ENCODE assay signal across 9 mouse cellular contexts in the genomic region with DNA sequence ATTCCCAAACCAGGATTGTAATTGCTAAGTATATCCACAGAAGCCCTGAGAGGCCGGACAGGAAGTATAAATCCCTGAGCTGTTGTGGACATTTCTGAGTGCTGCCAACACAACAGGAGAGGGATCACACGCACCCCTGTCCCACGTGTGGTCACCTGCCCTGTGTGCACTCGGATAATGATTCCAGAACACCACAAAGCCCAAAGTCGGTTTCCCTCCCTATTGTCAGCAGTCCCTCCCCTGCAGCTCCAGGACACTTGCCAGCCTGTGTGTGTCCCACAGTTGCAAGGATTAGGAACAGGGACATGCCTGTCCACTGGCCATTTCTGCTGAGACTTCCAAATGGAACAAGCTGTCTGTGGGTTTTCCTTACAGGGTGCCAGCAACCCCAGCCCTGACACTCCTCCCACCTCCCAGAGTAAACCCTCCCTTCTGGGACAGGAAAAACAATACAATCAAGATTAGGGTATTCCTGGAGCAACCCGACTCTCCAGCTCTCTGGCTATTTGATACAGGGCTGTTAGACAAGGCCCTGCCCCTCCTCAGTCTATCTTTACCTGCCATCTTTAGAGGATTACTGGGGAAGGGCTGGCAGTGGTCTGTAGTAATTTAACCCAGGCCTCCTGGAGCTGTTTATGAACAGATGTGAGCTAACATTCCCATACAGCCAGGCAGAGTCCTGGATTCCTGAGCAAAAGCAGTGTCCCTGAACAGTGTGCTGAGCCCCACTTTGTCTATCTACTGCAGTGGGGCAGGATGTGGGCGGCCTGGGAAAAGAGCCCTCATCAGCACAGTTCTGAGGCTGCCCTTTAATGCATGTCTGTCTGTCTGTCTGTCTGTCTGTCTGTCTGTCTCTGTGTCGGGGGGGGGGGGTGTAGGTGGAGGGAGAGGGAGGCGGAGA.
A peak's percentile ranks its signal among the peaks of the same experiment; 100 is the strongest.
DNase-seq lines count a peak whose midpoint lies in the region; ATAC-seq lines count a peak whose summit lies in the region.
"Had no signal": no experiment of that assay in that cellular context is flagged by ENCODE, and none has a peak within 500 bp of the region (broad histone marks: within the 10 kb centered on the region; RNA-seq: fewer than 3 reads in every experiment).

No protein-coding gene starts in this region.

- peak; percentile 32 for DNase-seq in adrenal gland, postnatal 10 days
- no peak for DNase-seq in adrenal gland, adult 18-20 months (ENCODE audit: low spot score in 2 of 2)
- DNase-seq in forebrain, embryonic 14.5 days (ENCODE audit: low spot score): peak; percentile 37
- DNase-seq in heart, postnatal 4 days: peak; percentile 69
- peak; percentile 69 for DNase-seq in limb, embryonic 10.5 days (ENCODE audit: low spot score)
- no peak for DNase-seq in frontal cortex, postnatal 10 days (ENCODE audit: low spot score in 2 of 2)
- DNase-seq in urinary bladder, adult 18-20 months (ENCODE audit: low spot score in 2 of 2): no peak

- peak overlapping the region; percentile 61; the same call in 1 of the 2 replicates for H3K27ac ChIP-seq in forebrain, embryonic 14.5 days (ENCODE audit: low read depth, low read length)
- peak overlapping the region; percentile 82 for H3K27ac ChIP-seq in limb, embryonic 10.5 days
- no peak overlapping the region for H3K27ac ChIP-seq in midbrain, embryonic 16.5 days (ENCODE audit: low read length)

- no peaks in the 10 kb centered on the region for H3K27me3 ChIP-seq in forebrain, embryonic 14.5 days (replicated peaks; ENCODE audit: control insufficient read depth, insufficient read depth, low read length)
- H3K27me3 ChIP-seq in limb, embryonic 10.5 days (ENCODE audit: low read depth, poor library complexity, severe bottlenecking): no peaks in the 10 kb centered on the region
- no peaks in the 10 kb centered on the region for H3K27me3 ChIP-seq in midbrain, embryonic 16.5 days (ENCODE audit: control insufficient read depth, insufficient read depth, low read depth, low read length)

- H3K4me3 ChIP-seq in forebrain, embryonic 14.5 days (ENCODE audit: low read depth, low read length): no peak overlapping the region
- H3K4me3 ChIP-seq in limb, embryonic 10.5 days: 0 out of 2 replicates have a peak overlapping the region, but pooled peaks have one; percentile 8
- H3K4me3 ChIP-seq in midbrain, embryonic 16.5 days (ENCODE audit: low read depth, low read length): no peak overlapping the region
- H3K4me3 ChIP-seq: erythroblast, embryonic 14.5 days had no signal

- 37% methylated on average over 9 of the region's 9 CpGs for WGBS in forebrain, embryonic 14.5 days
- 16% methylated on average over 9 of the region's 9 CpGs for WGBS in limb, embryonic 10.5 days
- 45% methylated on average over 9 of the region's 9 CpGs for WGBS in midbrain, embryonic 16.5 days

- 0 out of 2 replicates have a peak, but pooled peaks cover 3% of the 10 kb centered on the region for H3K36me3 ChIP-seq in forebrain, embryonic 14.5 days (ENCODE audit: control insufficient read depth, insufficient read depth, low read length)
- H3K36me3 ChIP-seq in limb, embryonic 10.5 days: peaks cover 6% of the 10 kb centered on the region; the same call in 1 of the 2 replicates
- H3K36me3 ChIP-seq in midbrain, embryonic 16.5 days (ENCODE audit: control insufficient read depth, insufficient read depth, low read length): no peaks in the 10 kb centered on the region

- H3K9me3 ChIP-seq in forebrain, embryonic 14.5 days (replicated peaks; ENCODE audit: control insufficient read depth, low read length): no peaks in the 10 kb centered on the region
- no peaks in the 10 kb centered on the region for H3K9me3 ChIP-seq in limb, embryonic 10.5 days (replicated peaks)
- H3K9me3 ChIP-seq in midbrain, embryonic 16.5 days (replicated peaks; ENCODE audit: control insufficient read depth, low read length, poor library complexity, severe bottlenecking): no peaks in the 10 kb centered on the region

- no peak overlapping the region; the same call in 1 of the 2 replicates for H3K9ac ChIP-seq in forebrain, embryonic 14.5 days (ENCODE audit: low read length)
- peak overlapping the region; percentile 34; the same call in 1 of the 2 replicates for H3K9ac ChIP-seq in midbrain, embryonic 16.5 days (ENCODE audit: low read depth, low read length)

- peak; percentile 15; the same call in 1 of the 2 replicates for ATAC-seq in forebrain, embryonic 14.5 days
- peak; percentile 72 for ATAC-seq in midbrain, embryonic 16.5 days

- peaks cover 16% of the 10 kb centered on the region for H3K4me1 ChIP-seq in forebrain, embryonic 14.5 days (ENCODE audit: control insufficient read depth, insufficient read depth, low read length)
- peaks cover 54% of the 10 kb centered on the region for H3K4me1 ChIP-seq in limb, embryonic 10.5 days
- peaks cover 11% of the 10 kb centered on the region for H3K4me1 ChIP-seq in midbrain, embryonic 16.5 days (ENCODE audit: control insufficient read depth, insufficient read depth, low read length)

- no peak overlapping the region for H3K4me2 ChIP-seq in forebrain, embryonic 14.5 days (ENCODE audit: low read length)
- H3K4me2 ChIP-seq in midbrain, embryonic 16.5 days (ENCODE audit: low read length): no peak overlapping the region

Comparison
In these comparisons a context has a peak if more than half of its experiments do, and no peak if none do; other contexts are left out.
1. DNase-seq: peak in adrenal gland, postnatal 10 days (single experiment), forebrain, embryonic 14.5 days (single experiment), heart, postnatal 4 days (single experiment) and limb, embryonic 10.5 days (single experiment); none in adrenal gland, adult 18-20 months (0 of 2), frontal cortex, postnatal 10 days (0 of 2) and urinary bladder, adult 18-20 months (0 of 2).